Mouse (Mus musculus) intestine, embryonic 14.5 days (tissue): ENCODE measurements at regions not wholly inside any gene's neighbourhood (a gene's known extent, or its start where the extent isn't known, plus 50 kb on each side); places are given as distances from the start of the nearest gene placed in this dataset.

Experiments used
- ATAC-seq: fragments of 200-750 bp; cut with Nextera tagmentation; replicated peaks from 2 replicates; pipeline ENCODE4 v1.8.0; 2017; ENCODE audit warnings: low read depth, moderate number of reproducible peaks, moderate TSS enrichment, moderate library complexity; ENCODE audit not compliant: low FRiP score, low TSS enrichment
- DNase-seq: peaks from one replicate; pipeline ENCODE4 v3.0.0-alpha.2; 2018; ENCODE audit warnings: low spot score
- H3K27ac ChIP-seq: fragments of 300-500 bp; sonication (generic); 2 replicates; pipeline ENCODE4 v1.5.1; 2014; ENCODE audit warnings: low read depth, mild to moderate bottlenecking, control low read depth
- H3K27me3 ChIP-seq: fragments of 300-500 bp; sonication (generic); replicated peaks from 2 replicates; pipeline ENCODE4 v1.6.1; 2014; ENCODE audit warnings: low read length, control low read depth; ENCODE audit not compliant: control insufficient read depth, insufficient read depth
- H3K36me3 ChIP-seq: fragments of 300-500 bp; sonication (generic); 2 replicates; pipeline ENCODE4 v1.6.1; 2014; ENCODE audit warnings: low read length, control low read depth; ENCODE audit not compliant: control insufficient read depth, insufficient read depth
- H3K4me1 ChIP-seq: fragments of 300-500 bp; sonication (generic); replicated peaks from 2 replicates; pipeline ENCODE4 v1.6.1; 2014; ENCODE audit warnings: low read length, control low read depth, mixed read lengths; ENCODE audit not compliant: control insufficient read depth, insufficient read depth
- H3K4me2 ChIP-seq: fragments of 300-500 bp; sonication (generic); 2 replicates; pipeline ENCODE4 v1.6.1; 2014; ENCODE audit warnings: low read length
- H3K4me3 ChIP-seq: fragments of 300-500 bp; sonication (generic); 2 replicates; pipeline ENCODE4 v1.5.1; 2014; ENCODE audit warnings: low read depth, low read length, control low read depth, mixed read lengths
- H3K9ac ChIP-seq: fragments of 300-500 bp; sonication (generic); 2 replicates; pipeline ENCODE4 v1.6.1; 2014; ENCODE audit warnings: mild to moderate bottlenecking, low read length
- H3K9me3 ChIP-seq: fragments of 300-500 bp; sonication (generic); 2 replicates; pipeline ENCODE4 v1.6.1; 2016; ENCODE audit warnings: low read length, control low read depth; ENCODE audit not compliant: control insufficient read depth
- WGBS: fragments of 180-500 bp; shearing (Covaris S2); extraction: QIAGEN DNeasy Blood & Tissue Kit; methylation state at CpG from one replicate; pipeline ENCODE4 v1.1.7; 2014; 5-methylcytosine and 5-hydroxymethylcytosine counted together

DNA sequence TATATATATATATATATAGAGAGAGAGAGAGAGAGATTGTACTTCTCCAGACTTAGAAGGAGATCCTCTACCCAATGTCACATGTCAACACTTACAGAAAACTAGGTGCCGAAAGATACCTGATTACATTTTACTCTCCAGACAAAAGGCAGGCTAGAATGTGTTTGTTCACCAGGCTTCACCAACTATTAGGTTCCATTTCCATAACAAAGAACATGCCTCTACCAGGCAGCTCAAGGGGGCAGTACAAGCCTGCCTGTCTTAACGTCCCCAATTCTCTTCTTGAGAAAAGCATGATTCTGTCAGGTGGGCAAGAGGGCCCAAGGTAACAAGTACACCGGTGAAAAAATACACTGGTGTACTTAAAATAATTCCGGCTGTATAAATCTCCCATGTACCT is 72.8 kb upstream of the Med14 start:
- H3K27ac ChIP-seq, result no peak overlapping the region
- DNase-seq (no peak), ATAC-seq (no peak)
- no peak overlapping the region for H3K9ac ChIP-seq
- H3K4me2 ChIP-seq, result no peak overlapping the region
- no peak overlapping the region for H3K4me3 ChIP-seq
- WGBS, result 62% methylated on average over 4 of the region's 4 CpGs
- H3K9me3 ChIP-seq, result no peaks in the 10 kb centered on the region
- H3K4me1 ChIP-seq, result 0 out of 2 replicates have a peak, but pooled peaks cover 4% of the 10 kb centered on the region
- no peaks in the 10 kb centered on the region for H3K36me3 ChIP-seq
- H3K27me3 ChIP-seq, result no peaks in the 10 kb centered on the region

DNA sequence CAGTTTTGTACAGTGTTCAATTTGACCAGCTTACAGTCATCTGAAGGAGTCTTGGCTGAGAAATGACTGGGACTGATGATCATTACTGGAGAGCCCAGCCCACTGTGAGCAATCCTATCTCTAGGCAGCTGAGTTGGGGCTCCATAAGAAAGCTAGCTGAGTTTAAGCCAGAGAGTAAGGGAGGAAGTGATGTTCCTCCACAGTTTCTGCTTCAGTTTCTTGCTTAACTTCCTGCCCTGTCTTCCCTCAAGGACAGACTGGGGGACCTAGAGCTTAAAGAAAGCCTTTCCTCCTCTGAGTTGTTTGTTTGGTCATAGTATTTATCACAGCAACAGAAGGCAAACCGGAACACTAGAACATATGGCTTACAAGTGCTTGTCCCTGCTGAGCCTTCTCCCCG is 70.8 kb upstream of the Med14 start:
- Histone ChIP-seq H3K4me1 (0 out of 2 replicates have a peak, but pooled peaks cover 4% of the 10 kb centered on the region), H3K4me2 (no peak overlapping the region), H3K4me3 (no peak overlapping the region), H3K27ac (no peak overlapping the region), H3K9ac (no peak overlapping the region), H3K36me3 (no peaks in the 10 kb centered on the region), H3K27me3 (no peaks in the 10 kb centered on the region), H3K9me3 (no peaks in the 10 kb centered on the region)
- WGBS, result 86% methylated on average over 2 of the region's 2 CpGs
- ATAC-seq (no peak), DNase-seq (no peak)

DNA sequence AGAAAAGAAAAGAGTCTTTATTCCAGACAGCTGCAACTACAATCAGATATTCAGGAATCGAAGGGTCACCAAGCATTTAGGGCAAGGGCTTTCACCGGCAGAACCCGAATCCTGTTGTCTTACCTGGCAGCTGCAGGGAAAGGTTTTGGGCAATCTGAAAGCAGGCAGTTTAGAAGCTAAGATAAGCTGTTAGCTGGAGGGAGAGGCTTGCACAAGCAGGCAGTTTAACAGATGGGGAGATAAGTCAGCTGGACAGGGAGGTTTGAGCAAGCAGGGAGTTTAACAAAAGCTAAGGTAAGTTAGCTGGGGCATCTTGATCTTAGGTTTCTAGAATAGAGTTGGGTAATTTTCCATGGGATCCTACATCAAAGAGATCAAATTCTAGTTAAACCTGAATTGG is 67.3 kb upstream of the Med14 start:
- Histone ChIP-seq H3K27ac (no peak overlapping the region), H3K27me3 (no peaks in the 10 kb centered on the region), H3K4me1 (no peaks in the 10 kb centered on the region), H3K9ac (no peak overlapping the region), H3K36me3 (no peaks in the 10 kb centered on the region), H3K9me3 (no peaks in the 10 kb centered on the region), H3K4me2 (no peak overlapping the region), H3K4me3 (no peak overlapping the region)
- ATAC-seq (no peak), DNase-seq (no peak)
- WGBS, result 61% methylated on average over 3 of the region's 3 CpGs

DNA sequence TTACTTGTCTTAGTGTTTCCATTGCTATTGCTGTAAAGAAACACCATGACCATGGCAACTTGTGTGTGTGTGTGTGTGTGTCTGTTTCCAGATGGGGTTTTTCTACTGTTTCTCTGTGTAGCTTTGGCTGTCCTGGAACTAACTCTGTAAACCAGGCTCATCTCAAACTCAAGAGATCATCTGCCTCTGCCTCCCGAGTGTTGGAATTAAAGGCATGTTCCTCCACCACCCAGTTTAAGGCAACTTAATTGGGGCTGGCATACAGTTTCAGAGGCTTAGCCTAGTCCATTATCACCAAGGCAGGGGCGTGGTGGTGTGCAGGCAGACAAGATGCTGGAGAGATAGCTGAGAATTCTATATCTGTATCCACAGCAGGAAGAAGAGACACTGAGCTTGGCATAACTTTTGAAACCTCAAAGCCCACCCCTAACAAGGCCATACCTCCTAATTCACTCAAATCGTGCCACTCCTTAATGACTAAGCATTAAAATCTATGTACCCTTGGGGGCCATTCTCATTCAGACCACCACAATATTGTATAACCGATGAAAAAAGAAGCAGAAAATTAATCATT is 65.5 kb upstream of the Med14 start:
- DNase-seq (no peak), ATAC-seq (no peak)
- H3K9me3 ChIP-seq, result no peaks in the 10 kb centered on the region
- no peak overlapping the region for H3K4me3 ChIP-seq
- H3K27ac ChIP-seq, result no peak overlapping the region
- H3K4me1 ChIP-seq, result no peaks in the 10 kb centered on the region
- no peak overlapping the region for H3K9ac ChIP-seq
- 80% methylated on average over 4 of the region's 4 CpGs for WGBS
- H3K27me3 ChIP-seq, result no peaks in the 10 kb centered on the region
- H3K36me3 ChIP-seq, result no peaks in the 10 kb centered on the region
- H3K4me2 ChIP-seq, result no peak overlapping the region

DNA sequence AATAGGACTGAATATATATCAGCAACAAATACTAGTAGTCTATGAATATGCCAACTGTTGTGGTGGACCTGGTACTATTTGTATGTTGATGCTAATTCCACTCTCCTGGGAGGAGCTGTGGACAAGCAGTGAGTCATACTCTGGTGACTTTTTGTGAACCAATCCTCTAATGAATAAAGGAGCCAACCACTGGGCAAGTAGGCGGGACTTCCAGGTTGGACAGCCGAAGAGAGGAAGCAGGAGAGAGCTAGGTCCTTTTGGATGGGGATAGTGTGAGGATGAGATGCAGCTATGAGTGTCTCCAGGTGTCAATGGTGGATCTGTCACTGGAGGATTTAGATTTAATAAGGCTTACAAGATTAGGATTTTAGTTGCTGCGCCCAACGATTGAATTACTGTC is 64.8 kb upstream of the Med14 start:
- WGBS, result 94% methylated on average over 4 of the region's 4 CpGs
- no peak overlapping the region for H3K27ac ChIP-seq
- no peaks in the 10 kb centered on the region for H3K4me1 ChIP-seq
- ATAC-seq (no peak), DNase-seq (no peak)
- no peaks in the 10 kb centered on the region for H3K9me3 ChIP-seq
- H3K27me3 ChIP-seq, result no peaks in the 10 kb centered on the region
- no peaks in the 10 kb centered on the region for H3K36me3 ChIP-seq
- no peak overlapping the region for H3K4me3 ChIP-seq
- no peak overlapping the region for H3K9ac ChIP-seq
- no peak overlapping the region for H3K4me2 ChIP-seq

DNA sequence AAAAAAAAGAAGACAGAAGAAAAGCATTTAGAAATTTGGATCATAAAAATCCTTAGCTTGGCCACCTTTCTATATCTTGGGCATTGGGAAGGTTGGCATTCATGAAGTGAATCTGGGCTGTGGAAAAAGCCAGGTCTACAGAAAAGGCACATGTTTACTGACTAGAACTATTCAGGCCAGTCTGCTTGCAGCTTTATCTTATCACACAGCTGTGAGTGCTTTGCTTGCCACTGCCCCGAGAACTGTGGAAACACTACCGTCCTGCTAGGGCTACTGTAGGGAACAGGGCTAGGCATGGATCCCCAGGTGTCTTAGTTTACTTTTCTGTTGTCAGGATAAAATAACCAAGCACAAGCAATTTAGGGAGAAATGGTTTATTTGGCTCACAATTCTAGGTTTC is 63.4 kb upstream of the Med14 start:
- DNase-seq (no peak), ATAC-seq (no peak)
- no peak overlapping the region for H3K27ac ChIP-seq
- H3K36me3 ChIP-seq, result no peaks in the 10 kb centered on the region
- H3K4me3 ChIP-seq, result no peak overlapping the region
- H3K4me2 ChIP-seq, result no peak overlapping the region
- 40% methylated on average over 2 of the region's 2 CpGs for WGBS
- H3K27me3 ChIP-seq, result no peaks in the 10 kb centered on the region
- no peak overlapping the region for H3K9ac ChIP-seq
- H3K9me3 ChIP-seq, result no peaks in the 10 kb centered on the region
- no peaks in the 10 kb centered on the region for H3K4me1 ChIP-seq

DNA sequence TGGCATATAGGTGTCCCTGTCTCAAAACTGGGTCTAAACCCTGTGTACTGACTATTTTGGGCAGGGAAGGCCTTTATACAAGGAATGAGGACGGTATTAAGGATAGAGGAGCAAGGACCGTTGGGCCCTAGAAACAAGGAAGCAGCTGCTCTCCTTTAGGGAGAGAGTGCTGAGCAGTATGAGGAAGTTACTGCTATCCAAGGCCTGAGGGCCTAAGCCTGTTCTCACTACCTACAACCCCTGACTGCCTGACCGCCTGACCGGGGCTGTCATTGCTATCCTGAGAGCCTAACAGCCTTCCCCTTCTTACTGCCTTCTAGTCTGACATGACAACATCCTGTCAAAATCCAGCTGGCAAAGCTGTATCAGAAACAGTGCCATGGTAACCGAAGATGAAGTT is 62.6 kb upstream of the Med14 start:
- no peak overlapping the region for H3K4me3 ChIP-seq
- no peak overlapping the region for H3K27ac ChIP-seq
- no peak overlapping the region for H3K4me2 ChIP-seq
- no peak overlapping the region for H3K9ac ChIP-seq
- 76% methylated on average over 5 of the region's 5 CpGs for whole genome bisulfite sequencing
- no peaks in the 10 kb centered on the region for H3K36me3 ChIP-seq
- H3K27me3 ChIP-seq, result no peaks in the 10 kb centered on the region
- DNase-seq (no peak), ATAC-seq (no peak)
- H3K4me1 ChIP-seq, result no peaks in the 10 kb centered on the region
- H3K9me3 ChIP-seq, result no peaks in the 10 kb centered on the region

DNA sequence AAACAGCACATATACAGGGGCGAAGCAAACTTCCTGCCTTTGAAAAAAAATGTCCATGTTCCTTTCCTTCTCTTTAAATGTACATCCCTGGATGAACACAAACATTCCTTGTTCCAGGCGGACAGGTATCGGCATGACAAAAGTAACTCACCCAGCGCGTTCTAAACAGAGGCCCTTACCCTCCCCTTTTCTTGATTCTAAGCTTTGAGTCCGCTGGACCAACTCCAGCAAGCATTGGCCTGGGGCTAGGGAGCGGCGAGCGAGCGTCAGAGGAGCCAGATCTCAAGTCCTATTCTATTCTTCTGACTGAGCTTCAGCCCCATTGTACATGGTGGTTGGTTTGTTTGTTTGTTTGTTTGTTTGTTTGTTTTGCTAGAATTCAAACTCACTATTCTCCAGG is 60.9 kb upstream of the Med14 start:
- H3K4me1 ChIP-seq, result no peaks in the 10 kb centered on the region
- DNase-seq (no peak), ATAC-seq (no peak)
- no peaks in the 10 kb centered on the region; the same call in 1 of the 2 replicates for H3K27me3 ChIP-seq
- no peak overlapping the region for H3K9ac ChIP-seq
- H3K9me3 ChIP-seq, result no peaks in the 10 kb centered on the region
- no peak overlapping the region for H3K4me3 ChIP-seq
- no peak overlapping the region for H3K27ac ChIP-seq
- WGBS, result 80% methylated on average over 10 of the region's 10 CpGs
- H3K36me3 ChIP-seq, result no peaks in the 10 kb centered on the region
- no peak overlapping the region for H3K4me2 ChIP-seq

DNA sequence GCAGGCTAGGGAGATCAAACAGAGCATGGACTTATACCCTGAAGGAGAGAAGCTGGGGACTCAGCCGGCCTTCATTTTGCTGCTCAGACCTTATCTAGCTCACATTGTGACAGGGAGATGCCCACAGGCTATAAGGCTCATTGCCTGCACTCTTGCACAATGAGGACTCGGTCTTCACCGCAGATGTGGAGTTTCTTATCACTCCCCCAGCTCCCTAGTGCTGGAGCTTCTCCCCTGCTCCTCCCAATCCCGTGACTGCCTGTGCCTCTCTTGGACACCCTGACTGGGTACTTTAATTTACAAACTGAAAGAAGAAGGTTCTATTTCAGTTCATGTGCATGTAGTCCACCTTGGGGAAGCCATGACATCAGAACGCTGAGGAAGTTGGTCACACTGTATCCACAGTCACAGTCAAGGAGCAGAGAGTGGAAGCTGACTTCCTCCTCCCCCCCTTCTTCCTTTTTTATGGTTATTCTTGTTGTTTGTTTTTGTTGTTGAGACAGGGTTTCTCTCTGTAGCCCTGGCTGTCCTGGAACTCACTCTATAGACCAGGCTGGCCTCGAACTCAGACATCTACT is 51.3 kb upstream of the Med14 start:
- Histone ChIP-seq H3K9ac (no peak overlapping the region), H3K4me2 (no peak overlapping the region), H3K27ac (no peak overlapping the region), H3K9me3 (no peaks in the 10 kb centered on the region), H3K4me1 (no peaks in the 10 kb centered on the region), H3K4me3 (no peak overlapping the region), H3K36me3 (no peaks in the 10 kb centered on the region), H3K27me3 (no peaks in the 10 kb centered on the region; the same call in 1 of the 2 replicates)
- 81% methylated on average over 6 of the region's 6 CpGs for WGBS
- DNase-seq (no peak), ATAC-seq (no peak)
